Mouse (Mus musculus): ENCODE measurements around the gene Entpd7.

Gene Entpd7

GRCm38 (mm10) chr19:43674730-43675524, 14.5 kb upstream of the Entpd7 start, which contains the start of gene Slc25a28:
TSS of gene Slc25a28 (minus strand) at chr19:43674881.
- DNase-seq: peak; percentile 98

DNA sequence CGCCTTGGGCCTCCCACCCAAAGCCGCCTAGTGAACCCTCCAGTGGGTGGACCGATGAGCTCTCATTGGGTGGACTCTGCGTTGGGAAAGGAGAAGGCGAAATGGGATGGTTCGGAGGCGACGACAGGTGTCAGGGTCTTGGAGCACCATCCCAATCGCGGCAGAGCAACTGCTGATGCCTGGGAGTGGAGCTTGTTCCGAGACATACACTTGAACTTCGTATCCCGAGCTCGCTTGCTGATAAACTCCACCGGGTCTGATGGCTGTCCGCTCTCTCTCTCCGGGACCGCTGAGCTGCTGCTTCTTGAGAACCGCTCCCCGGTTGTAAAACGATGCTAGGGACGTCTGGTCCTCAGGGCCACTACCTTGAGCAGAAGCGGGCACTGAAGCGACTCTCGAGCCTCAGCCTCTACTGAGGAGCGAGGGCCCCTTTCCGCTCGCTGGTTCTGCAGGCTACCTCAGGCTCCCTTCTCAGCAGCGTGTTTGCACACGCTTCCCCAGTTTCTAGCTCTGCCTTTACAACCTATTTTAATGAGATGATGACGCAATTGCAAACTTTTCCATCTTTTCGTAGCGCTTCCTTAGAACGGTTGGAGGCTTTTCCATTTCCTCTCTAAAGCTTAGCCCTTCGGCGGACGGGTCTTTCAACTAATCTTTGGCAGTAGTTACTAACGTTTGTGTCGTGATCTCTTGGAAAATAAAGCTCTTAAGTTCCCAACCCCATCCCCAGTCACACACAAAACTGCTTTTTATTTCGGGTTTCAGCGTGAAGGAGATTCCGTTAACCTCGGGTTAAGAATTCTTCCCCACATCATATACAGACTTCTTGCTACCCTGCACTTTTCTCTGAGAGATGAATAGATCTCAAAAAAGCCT, 13.7 kb upstream of the Entpd7 start:
- peak; percentile 73 for DNase-seq

- DNase-seq: no peak
Observed at GRCm38 (mm10) chr19:43678467-43679003, 10.9 kb upstream of the Entpd7 start.

DNA sequence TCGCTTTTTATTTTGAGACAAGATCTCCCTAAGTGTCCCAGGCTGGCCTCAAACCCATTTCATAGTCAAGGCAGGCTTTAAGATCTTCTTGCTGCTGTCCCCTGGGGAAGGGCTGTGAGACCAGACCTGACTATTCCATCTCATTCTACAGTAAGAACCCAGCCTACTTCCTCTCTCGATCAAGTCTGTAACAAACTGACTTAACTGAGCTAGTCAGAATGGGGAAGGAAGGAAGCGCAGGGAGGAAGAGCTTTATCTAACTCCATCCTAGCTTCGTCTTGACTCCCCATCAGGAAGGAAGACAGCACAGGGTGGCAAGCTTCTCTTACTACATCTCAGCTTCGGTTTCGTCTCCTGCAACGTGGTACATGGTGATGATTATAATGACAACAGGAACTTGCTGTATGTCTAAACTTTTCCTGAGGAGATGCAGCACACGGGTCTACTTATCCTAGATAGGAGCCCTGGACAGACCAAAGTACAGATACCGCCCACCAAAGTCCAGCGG, 9.9 kb upstream of the Entpd7 start:
- no peak for DNase-seq

GRCm38 (mm10) chr19:43681541-43681940, 7.9 kb upstream of the Entpd7 start:
- no peak for DNase-seq

- DNase-seq: no peak
Observed at GRCm38 (mm10) chr19:43692815-43693214, 3.3 kb downstream of the Entpd7 start.

- no peak for DNase-seq
Observed at GRCm38 (mm10) chr19:43695514-43695964, 6.1 kb downstream of the Entpd7 start.

DNA sequence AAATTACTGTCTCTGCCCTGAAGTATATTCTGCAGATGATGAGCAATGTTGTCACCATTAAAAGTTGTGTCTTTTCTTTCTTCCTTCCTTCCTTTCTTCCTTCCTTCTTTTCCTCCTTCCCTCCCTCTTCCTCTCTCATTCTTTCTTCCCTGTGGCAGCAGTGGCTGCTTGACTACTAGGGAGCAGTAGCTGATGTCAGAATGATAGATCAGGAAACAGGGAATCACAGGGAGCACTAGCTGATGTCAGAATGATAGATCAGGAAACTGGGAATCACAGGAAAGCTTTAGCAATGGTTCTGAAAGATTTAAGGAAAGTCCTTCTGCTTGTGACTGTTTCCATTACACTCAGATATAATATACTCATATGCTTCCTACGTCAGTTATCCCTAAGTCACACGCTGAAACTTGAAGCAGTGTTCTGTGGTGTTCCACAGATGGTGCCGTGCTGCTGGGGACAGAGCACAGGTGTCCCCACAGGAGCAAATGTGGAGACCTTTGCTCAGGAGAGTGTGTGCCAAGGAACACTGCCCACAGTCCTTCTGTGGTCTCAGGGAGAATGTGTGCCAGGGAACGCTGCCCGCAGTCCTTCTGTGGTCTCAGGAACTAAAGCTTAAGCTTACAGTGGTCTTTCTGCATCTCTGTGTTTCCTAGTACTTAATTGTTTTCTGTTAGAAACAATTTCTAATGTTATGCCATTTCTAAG, 8.3 kb downstream of the Entpd7 start:
- no peak for DNase-seq

DNA sequence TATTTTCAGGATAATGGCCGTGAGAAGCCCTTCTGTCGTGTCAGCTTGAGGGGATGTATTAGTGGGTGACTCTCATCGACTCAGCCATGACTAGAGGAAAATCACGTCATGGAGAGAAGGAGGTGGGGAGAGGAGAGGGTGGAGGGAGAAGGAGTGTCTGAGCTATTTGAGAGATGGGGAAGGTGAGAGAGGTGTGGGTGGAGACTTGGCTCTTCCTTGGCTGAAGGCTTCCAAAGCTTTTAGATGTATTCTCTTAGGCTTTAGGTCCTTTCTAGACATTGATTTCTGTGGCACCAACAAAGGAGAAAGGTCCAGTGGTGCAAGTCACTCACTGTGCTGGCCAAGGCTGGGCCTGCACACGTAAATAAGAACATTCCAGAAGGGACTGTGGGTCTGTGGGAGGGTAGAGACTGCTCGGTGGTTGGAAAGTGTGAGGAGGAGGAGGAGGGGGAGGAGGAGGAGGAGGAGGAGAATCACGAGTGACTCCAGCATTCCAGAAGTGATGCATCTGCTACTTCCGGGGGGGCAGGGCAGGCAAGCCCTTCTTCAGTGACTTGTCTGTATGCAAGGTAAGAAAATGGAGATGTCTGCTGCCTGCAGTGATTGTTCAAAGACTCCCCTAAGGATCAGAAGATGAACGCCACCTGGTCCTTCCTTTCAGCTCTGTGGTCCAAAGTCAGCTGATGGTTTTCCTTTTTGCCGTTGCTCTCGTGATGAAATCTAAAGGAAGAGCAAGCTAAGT, 9.7 kb downstream of the Entpd7 start:
- no peak for DNase-seq

DNA sequence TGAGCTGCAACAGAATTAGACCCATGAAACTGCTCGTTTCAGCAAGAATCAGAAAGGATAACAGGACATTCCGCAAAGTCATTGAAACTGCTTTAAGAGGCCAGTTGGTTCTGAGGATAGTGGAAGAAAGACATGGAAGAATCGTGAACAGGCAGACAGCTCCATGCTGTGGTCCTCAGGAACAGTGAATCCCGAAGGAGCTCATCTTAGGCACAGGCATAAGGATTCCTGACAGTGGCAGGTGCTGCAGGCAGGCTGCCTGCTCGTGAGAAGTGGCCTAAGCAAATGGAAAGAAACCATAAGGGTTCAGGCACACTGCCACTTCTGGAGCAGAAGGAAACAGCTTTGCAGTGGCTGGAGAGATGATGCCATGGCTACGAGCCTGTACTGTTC, 10.3 kb downstream of the Entpd7 start:
- DNase-seq: no peak

GRCm38 (mm10) chr19:43704211-43704610, 14.7 kb downstream of the Entpd7 start:
- no peak for DNase-seq

DNA sequence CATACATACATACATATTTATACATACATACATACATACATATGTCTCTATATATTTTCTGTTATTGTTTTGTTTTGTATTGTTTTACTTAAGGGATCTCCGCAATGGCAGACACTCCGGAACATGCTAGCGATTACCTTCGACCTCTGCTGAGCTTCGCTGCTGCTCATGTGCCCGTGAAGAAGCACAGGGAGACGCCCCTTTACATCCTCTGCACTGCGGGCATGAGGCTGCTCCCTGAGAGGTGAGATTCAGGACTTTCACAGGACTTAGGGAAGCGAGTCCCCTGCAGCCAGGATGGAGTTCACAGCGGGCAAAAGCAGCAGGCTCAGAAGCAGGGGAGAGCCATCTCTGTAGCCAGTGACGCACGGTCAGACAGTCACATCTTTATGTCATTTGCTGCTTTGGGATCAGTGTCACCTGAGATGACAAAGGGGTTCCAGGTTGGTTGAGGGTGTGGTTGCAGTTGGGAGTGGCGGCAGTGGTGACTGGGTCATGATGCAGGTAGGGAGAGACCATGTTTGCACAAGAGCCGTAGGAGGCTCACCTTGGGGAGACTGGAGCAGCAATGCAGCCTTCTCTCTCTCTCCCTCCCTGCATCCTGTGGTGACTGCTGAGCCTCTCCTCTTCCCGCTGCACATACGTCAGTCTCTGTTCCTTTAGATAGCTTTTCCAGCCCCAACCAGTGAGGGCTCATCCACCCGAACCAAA, 15.5 kb downstream of the Entpd7 start:
- DNase-seq: no peak

GRCm38 (mm10) chr19:43708206-43708605, 18.7 kb downstream of the Entpd7 start:
- DNase-seq: no peak

- DNase-seq: no peak
Observed at GRCm38 (mm10) chr19:43709317-43709716, 19.8 kb downstream of the Entpd7 start.

GRCm38 (mm10) chr19:43711159-43711916, 21.9 kb downstream of the Entpd7 start:
- DNase-seq: peak; percentile 53

DNA sequence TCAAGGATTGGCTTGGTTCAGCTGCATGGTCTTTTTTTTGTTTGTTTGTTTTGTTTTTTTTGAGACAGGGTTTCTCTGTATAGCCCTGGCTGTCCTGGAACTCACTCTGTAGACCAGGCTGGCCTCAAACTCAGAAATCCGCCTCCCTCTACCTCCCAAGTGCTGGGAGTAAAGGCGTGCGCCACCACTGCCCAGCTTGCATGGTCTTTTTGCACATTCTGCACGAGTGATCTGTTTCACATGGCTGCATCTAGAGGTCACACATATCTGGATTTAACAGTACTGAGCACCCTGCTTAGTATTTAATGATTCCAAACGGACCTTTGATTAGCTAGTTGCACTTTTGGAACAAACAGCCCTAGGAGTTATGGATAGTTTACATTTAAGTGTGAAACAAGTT, 22.5 kb downstream of the Entpd7 start:
- peak; percentile 35 for DNase-seq

DNA sequence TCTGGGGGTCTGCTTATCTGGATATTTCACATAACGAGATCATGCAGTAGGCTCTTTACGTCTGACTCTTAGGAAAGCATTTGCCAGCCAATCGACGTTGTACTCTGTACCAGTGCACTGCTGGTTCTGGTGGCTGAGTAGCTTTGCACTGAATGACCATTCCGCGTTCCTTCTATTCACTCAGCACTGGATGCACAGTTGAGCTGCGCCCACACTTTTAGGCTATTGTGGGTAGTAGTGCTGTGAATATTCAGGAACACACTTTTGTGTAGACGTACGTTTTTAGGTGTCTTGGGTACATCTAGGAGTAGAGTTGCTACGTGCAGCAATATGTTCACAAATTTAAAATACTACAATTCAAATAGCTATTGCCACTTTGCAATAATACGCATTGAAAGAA, 30.6 kb downstream of the Entpd7 start:
- DNase-seq: no peak

DNA sequence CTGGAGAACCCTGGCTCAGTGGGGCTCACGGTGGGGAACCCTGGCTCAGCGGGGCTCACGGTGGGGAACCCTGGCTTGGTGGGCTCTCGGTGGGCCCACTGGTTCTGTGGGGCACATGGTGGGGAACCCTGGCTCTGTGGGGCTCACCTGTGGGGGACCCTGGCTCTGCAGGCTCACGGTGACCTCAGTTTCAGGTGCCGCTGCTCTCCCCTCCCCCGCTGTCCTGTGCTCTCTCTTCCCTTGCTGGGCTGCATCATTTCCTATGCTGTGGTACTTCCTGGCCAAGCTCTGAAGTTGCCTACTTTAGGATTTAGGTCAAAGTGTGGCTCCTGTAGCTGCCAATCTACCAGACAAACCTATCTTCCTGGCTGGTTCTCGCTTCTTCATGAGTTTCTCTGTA, 33.4 kb downstream of the Entpd7 start:
- peak; percentile 86 for DNase-seq

GRCm38 (mm10) chr19:43723501-43723900, 34.0 kb downstream of the Entpd7 start:
- DNase-seq: peak; percentile 32

GRCm38 (mm10) chr19:43724194-43724593, 34.7 kb downstream of the Entpd7 start:
- no peak for DNase-seq
